Mouse (Mus musculus) megakaryocyte, embryonic 14.5 days (primary cell): Measurements from ENCODE around the gene Myo5a.
A peak's percentile ranks its signal among the peaks of the same experiment; 100 is the strongest.

ENCODE experiments used
- FLI1 ChIP-seq: IDR thresholded peaks from 2 replicates; pipeline ENCODE4 v1.6.1; 2012; ENCODE audit warnings: low read length, inconsistent platforms, mixed read lengths
- GATA1 ChIP-seq: IDR thresholded peaks from 3 replicates; pipeline ENCODE4 v1.6.1; 2012; ENCODE audit warnings: mixed read lengths, low read length, inconsistent platforms, borderline replicate concordance

- TF ChIP-seq GATA1 (no peak), FLI1 (peak; percentile 67; the same call in 1 of the 2 replicates)
Observed at GRCm38 (mm10) chr9:75254196-75254955, 183.6 kb downstream of the Myo5a start.
